Mouse (Mus musculus) gastrocnemius, adult 8-10 months (tissue): ENCODE measurements around the gene Asb2. TPM values are rescaled to one million over a fixed set of nuclear protein-coding genes. Genes with fewer than 3 reads are reported as not detected.

Experiments
- DNase-seq, 2 experiments: peaks; one replicate each; pipeline ENCODE4 v3.0.0; 2022; ENCODE audit warnings: low spot score in 2 of 2
- total RNA-seq, 4 experiments: library from RNA; stranded (reverse); gene quantifications; 2 replicates each; pipeline ENCODE4 v1.2.4; 2022

Gene Asb2
- total RNA-seq, 4 experiments from 2014 or later, result 524 to 740 (median 599) TPM

GRCm38 (mm10) chr12:103273732-103274131 is 82.1 kb downstream of the Asb2 start:
- DNase-seq, result no peak

- DNase-seq, result no peak
Measured at GRCm38 (mm10) chr12:103273051-103273450, 82.8 kb downstream of the Asb2 start.

- no peak for DNase-seq
Measured at GRCm38 (mm10) chr12:103272176-103272575, 83.6 kb downstream of the Asb2 start.

Other genes starting within 250 kb of the Asb2 start
- 10 to 100 TPM in 3 of 4 experiments, 1 to 10 TPM in 1; 6.5 to 25.9 (median 14.7) TPM for gene Prima1, start 113.9 kb downstream of the Asb2 start, total RNA-seq
- not detected for gene Fam181a, start 45.0 kb downstream of the Asb2 start, total RNA-seq
- 10 to 100 TPM in 1 of 4 experiments, 1 to 10 TPM in 3; 5.3 to 20.3 (median 7.7) TPM for gene Otub2, start 32.7 kb upstream of the Asb2 start, total RNA-seq
- gene 9330161L09Rik, start 51.8 kb upstream of the Asb2 start, total RNA-seq, result 1 to 10 TPM in 2 of 4 experiments, under 1 TPM in 1, not detected in 1; 0.99 to 1.2 (median 1.2) TPM
- 10 to 100 TPM; 79.0 to 94.0 (median 83.7) TPM for gene Ddx24, start 69.8 kb upstream of the Asb2 start, total RNA-seq
- 10 to 100 TPM; 53.1 to 81.9 (median 71.7) TPM for gene Ifi27, start 78.2 kb upstream of the Asb2 start, total RNA-seq
- 10 to 100 TPM in 3 of 4 experiments, 1 to 10 TPM in 1; 3.9 to 53.1 (median 26.9) TPM for gene Ifi27l2a, start 87.7 kb upstream of the Asb2 start, total RNA-seq
- gene Ifi27l2b, start 101.2 kb upstream of the Asb2 start, total RNA-seq, result not detected
- 1 to 10 TPM in 1 of 4 experiments, under 1 TPM in 3; 0.11 to 1.2 (median 0.17) TPM for gene Ppp4r4, start 176.3 kb upstream of the Asb2 start, total RNA-seq